Comparison of ENCODE assay signal across 12 mouse cellular contexts in the genomic region with DNA sequence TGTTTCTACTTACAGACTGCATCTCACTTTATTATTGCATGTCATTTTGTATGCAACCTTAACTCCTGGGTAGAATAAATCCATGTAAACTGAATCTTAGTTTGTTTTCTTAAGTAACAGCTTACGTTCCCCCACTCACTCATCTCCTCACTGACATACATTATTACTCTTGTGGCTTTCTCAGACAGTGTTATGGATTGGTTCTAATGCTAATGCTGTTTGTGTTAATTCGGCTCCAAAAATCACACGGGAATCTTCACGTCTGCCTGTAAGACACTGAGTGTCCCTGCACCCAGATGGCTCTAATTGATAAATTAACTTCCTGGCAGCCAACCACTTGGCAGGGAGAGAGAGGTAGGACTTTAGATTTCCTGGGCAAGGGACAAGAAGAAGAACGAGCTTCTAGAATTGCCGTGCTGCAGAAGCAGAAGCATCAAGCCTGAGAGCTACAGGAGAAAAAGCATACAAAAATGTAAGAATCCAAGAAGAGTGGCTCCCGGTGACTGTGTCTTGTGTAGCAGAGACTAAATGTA.
DNase-seq lines count a peak whose midpoint lies in the region; ATAC-seq and TF ChIP-seq lines count a peak whose summit lies in the region.
"Had no signal": no experiment of that assay in that cellular context is flagged by ENCODE, and none has a peak within 500 bp of the region (broad histone marks: within the 10 kb centered on the region; RNA-seq: fewer than 3 reads in every experiment).

No protein-coding gene starts in this region.

- no peak for TF ChIP-seq CTCF in layer of hippocampus, adult 2 months (conservative IDR thresholded peaks at IDR 0.05)

- no peak overlapping the region for H3K9ac ChIP-seq in forebrain, embryonic 16.5 days (replicated peaks; ENCODE audit: low read depth, low read length)
- H3K9ac ChIP-seq: liver, embryonic 14.5 days had no signal

- no peaks in the 10 kb centered on the region for H3K27me3 ChIP-seq in forebrain, embryonic 16.5 days (replicated peaks; ENCODE audit: control insufficient read depth, insufficient read depth, low read length)
- no peaks in the 10 kb centered on the region for H3K27me3 ChIP-seq in forebrain, embryonic 10.5 days (ENCODE audit: poor library complexity, severe bottlenecking)
- H3K27me3 ChIP-seq in heart, embryonic 10.5 days (ENCODE audit: insufficient read depth, poor library complexity, severe bottlenecking) = no peaks in the 10 kb centered on the region

- 34% methylated on average over 7 of the region's 7 CpGs for WGBS in forebrain, embryonic 16.5 days
- WGBS in forebrain, embryonic 10.5 days = 87% methylated on average over 7 of the region's 7 CpGs
- 61% methylated on average over 7 of the region's 7 CpGs for WGBS in heart, embryonic 10.5 days

- H3K36me3 ChIP-seq in forebrain, embryonic 16.5 days (ENCODE audit: control insufficient read depth, insufficient read depth) = no peaks in the 10 kb centered on the region
- H3K36me3 ChIP-seq in forebrain, embryonic 10.5 days (replicated peaks) = no peaks in the 10 kb centered on the region
- no peaks in the 10 kb centered on the region for H3K36me3 ChIP-seq in heart, embryonic 10.5 days

- H3K4me3 ChIP-seq in forebrain, embryonic 16.5 days (replicated peaks; ENCODE audit: low read length) = no peak overlapping the region
- H3K4me3 ChIP-seq in forebrain, embryonic 10.5 days = no peak overlapping the region
- no peak overlapping the region for H3K4me3 ChIP-seq in layer of hippocampus, adult 2 months
- H3K4me3 ChIP-seq in heart, embryonic 10.5 days = no peak overlapping the region

- peak; percentile 57; the same call in 1 of the 2 replicates for ATAC-seq in forebrain, embryonic 16.5 days
- no peak for ATAC-seq in inflammation-experienced regulatory T-cells, adult 6 months

- DNase-seq in forebrain, embryonic 10.5 days (ENCODE audit: extremely low spot score, low spot score) = no peak
- DNase-seq in layer of hippocampus, adult 18-20 months (ENCODE audit: low spot score in 2 of 2) = peak; percentile 3 to 19
- no peak for DNase-seq in layer of hippocampus, adult 2 months (ENCODE audit: low spot score in 2 of 2)
- DNase-seq in right cerebral cortex, postnatal 10 days (ENCODE audit: low spot score in 2 of 2) = peak; percentile 27 to 33
- DNase-seq in right cerebral cortex, postnatal 14 days = no peak
- no peak for DNase-seq in heart, embryonic 10.5 days (ENCODE audit: low spot score)
- DNase-seq: adrenal gland, adult 2 months; heart, postnatal 14 days had no signal

- H3K4me2 ChIP-seq in forebrain, embryonic 16.5 days (ENCODE audit: low read length) = peak overlapping the region; percentile 3; the same call in 1 of the 2 replicates
- H3K4me2 ChIP-seq: midbrain, embryonic 11.5 days had no signal

- no peaks in the 10 kb centered on the region for H3K9me3 ChIP-seq in forebrain, embryonic 16.5 days (ENCODE audit: control insufficient read depth, low read length)
- no peaks in the 10 kb centered on the region; the same call in 1 of the 2 replicates for H3K9me3 ChIP-seq in forebrain, embryonic 10.5 days
- no peaks in the 10 kb centered on the region for H3K9me3 ChIP-seq in heart, embryonic 10.5 days

- H3K27ac ChIP-seq in forebrain, embryonic 16.5 days (ENCODE audit: low read length) = no peak overlapping the region
- H3K27ac ChIP-seq in forebrain, embryonic 10.5 days = no peak overlapping the region
- H3K27ac ChIP-seq in layer of hippocampus, adult 2 months = no peak overlapping the region
- no peak overlapping the region for H3K27ac ChIP-seq in heart, embryonic 10.5 days
- H3K27ac ChIP-seq: liver, embryonic 14.5 days had no signal

- peaks cover 4% of the 10 kb centered on the region; the same call in 1 of the 2 replicates for H3K4me1 ChIP-seq in forebrain, embryonic 16.5 days (replicated peaks; ENCODE audit: control insufficient read depth, insufficient read depth, low read length)
- no peaks in the 10 kb centered on the region for H3K4me1 ChIP-seq in forebrain, embryonic 10.5 days
- no peaks in the 10 kb centered on the region for H3K4me1 ChIP-seq in heart, embryonic 10.5 days

Comparison
In these comparisons a context has a peak if more than half of its experiments do, and no peak if none do; other contexts are left out.
1. DNase-seq: peak in layer of hippocampus, adult 18-20 months (2 of 2) and right cerebral cortex, postnatal 10 days (2 of 2); none in forebrain, embryonic 10.5 days (single experiment), layer of hippocampus, adult 2 months (0 of 2), right cerebral cortex, postnatal 14 days (single experiment) and heart, embryonic 10.5 days (single experiment).